Mouse (Mus musculus): ENCODE data around the gene Ppp1r14a. TPM values are rescaled to one million over a fixed set of nuclear protein-coding genes. Genes with fewer than 3 reads are reported as not detected.

Ppp1r14a gene
- total RNA-seq (2022): 10 to 100 TPM; 35.3 to 41.0 (median 39.8) TPM

GRCm38 (mm10) chr7:29288942-29289638, at the start of gene Ppp1r14a:
Gene Ppp1r14a, plus strand, starts transcription at chr7:29289308.
- DNase-seq (ENCODE audit: low spot score in 2 of 2): no peak

GRCm38 (mm10) chr7:29244732-29245416, 44.2 kb upstream of the Ppp1r14a start:
- DNase-seq (ENCODE audit: low spot score in 2 of 2): no peak

DNA sequence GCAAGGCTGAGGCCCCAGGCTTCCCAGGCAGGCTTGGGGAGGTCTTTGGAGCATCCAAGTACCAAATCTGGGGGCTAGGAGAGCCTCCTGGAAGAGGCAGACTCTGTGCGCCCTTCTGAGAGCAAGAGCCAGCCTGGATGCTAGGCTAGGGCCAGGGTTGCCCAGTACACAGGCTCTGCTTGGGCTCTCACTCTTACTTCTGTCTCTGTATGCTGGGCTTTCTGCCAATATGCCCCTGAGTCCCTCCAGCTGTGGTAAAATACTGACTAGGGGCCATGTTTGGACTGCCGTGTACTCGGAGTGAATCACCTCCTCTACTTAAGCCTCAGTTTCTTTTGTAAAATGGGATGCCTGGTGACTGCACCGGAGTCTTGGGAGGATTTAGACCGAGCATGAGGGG, 43.1 kb upstream of the Ppp1r14a start:
- DNase-seq (ENCODE audit: low spot score in 2 of 2): no peak

DNA sequence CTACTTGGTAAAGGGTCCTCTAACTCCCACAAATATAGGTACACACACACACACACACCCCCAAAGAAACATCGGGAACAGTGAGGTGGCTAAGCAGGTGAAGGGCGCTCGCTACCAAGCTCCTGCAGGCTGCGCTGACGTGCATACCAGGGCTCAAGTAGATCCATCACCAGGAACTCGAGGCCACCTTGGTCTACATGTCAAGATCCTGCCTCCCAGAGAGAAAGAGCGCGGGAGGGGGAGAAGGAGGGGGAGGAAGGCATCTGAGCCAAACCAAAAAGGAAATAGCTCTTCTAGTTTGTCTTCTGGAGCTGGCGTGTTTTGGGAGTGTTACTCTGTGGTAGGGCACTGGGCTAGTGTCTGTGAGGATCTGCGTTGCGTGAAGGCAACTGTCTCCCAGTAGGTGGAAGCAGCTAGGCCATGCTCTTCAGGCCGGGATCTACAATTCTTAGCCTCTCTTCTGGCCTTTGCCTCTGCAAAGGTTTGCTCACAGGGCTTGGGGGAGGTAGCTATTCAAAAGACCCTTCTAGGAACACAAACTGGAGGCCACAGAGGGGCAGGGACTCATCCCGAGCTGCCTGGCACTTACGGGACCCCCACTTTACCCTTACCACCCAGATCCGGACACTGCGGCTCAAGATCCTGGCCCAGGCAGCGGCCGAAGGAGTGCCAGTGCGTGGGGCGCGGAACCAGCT, 42.3 kb upstream of the Ppp1r14a start:
- no peak for DNase-seq (ENCODE audit: low spot score in 2 of 2)

- DNase-seq (ENCODE audit: low spot score in 2 of 2): peak in 1 of 2 experiments; percentile 66
These were observed 41.8 kb upstream of the Ppp1r14a start for GRCm38 (mm10) chr7:29247314-29247700.

GRCm38 (mm10) chr7:29247706-29248105, 41.4 kb upstream of the Ppp1r14a start:
- no peak for DNase-seq (ENCODE audit: low spot score in 2 of 2)

GRCm38 (mm10) chr7:29248261-29248841, 40.8 kb upstream of the Ppp1r14a start, which contains the start of gene 2200002D01Rik:
Gene 2200002D01Rik, minus strand, starts transcription at chr7:29248466.
- DNase-seq (ENCODE audit: low spot score in 2 of 2): no peak

- DNase-seq (ENCODE audit: low spot score in 2 of 2): no peak
These were observed 37.9 kb upstream of the Ppp1r14a start for GRCm38 (mm10) chr7:29251166-29251565.

DNA sequence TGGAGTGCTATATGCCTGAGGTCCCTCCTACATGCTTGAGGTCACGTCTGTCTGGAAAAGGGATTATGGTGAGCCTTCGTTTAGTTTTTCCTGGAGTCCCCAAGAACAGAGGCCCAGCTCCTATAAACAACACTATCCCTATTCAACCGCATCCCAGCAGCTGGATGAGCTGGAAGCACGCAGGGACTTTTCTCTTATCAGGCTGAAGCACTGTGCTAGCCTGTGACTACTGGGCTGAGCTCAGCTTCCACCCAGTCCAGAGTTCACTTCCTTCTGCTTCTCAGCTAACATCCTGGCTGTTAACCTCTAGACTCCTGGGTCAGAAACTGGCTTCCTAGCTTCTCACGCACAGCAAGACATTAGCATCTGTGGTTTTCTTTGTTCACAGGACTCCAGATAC, 35.3 kb upstream of the Ppp1r14a start:
- no peak for DNase-seq (ENCODE audit: low spot score in 2 of 2)

- DNase-seq (ENCODE audit: low spot score in 2 of 2): no peak
These were observed 33.2 kb upstream of the Ppp1r14a start for GRCm38 (mm10) chr7:29255875-29256274.

- no peak for DNase-seq (ENCODE audit: low spot score in 2 of 2)
These were observed 31.7 kb upstream of the Ppp1r14a start for GRCm38 (mm10) chr7:29257368-29257767.

DNA sequence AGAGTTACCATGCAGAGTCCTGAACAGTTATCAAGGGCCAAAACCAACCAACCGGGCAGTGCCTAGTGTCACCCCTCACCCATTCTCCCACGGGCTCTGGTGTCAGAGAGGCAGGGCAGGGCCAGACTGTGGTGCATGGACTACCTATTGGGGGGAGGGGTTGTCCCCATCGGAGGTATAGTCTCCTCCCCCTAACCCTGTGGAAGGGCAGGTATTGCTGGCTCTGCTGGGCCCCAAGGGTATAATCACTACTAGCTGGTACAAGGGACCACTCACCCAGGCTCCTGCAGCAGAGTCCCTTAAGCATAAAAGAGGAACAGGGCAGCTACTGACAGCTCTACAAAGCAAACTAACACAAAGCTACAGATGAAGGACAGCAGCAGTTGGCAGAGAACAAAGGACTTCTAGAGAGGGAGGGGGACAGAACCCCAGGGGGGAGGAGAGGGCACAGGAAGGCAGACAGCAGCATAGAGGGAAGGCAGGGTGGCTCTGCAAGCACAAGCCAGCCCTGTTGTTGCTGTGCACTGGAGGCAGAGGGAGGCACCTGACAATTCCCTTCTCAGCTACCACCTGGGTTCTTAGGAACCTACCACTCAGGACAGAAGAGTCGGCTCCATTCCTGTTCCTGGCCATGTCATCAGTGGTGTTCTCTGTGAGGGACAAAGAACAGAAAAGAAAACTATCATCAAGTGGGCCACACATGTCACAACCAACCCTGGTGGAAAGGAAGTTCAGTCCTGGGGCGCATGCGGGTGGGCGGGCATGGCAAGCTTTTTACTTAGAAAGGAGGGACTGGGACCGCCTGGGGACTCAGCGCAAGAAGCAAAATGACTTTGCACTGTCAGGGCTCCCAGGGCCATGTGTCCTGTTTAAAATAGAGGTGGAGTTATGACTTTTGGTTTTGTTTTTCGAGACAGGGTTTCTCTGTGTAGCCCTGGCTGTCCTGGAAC, 29.1 kb upstream of the Ppp1r14a start:
- DNase-seq (ENCODE audit: low spot score in 2 of 2): no peak

DNA sequence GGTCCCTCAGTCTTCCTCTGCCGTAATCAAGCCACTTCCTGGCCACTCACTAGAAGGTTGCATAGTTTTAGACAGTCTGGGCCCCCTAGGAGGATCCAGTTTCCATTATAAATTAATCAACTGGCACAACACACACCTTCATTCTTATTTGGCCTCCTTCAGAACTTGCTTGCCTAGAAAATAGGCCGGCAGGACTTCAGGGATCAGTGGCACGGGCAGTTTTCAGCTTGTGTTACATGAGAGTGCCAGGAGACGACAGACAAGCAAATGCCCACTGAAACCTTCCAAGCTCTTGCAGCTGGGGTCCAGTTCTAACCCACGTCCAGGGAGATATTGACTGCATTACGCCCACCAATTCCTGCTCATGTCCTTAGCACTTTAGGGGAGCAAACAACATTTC, 27.0 kb upstream of the Ppp1r14a start:
- DNase-seq (ENCODE audit: low spot score in 2 of 2): no peak

- no peak for DNase-seq (ENCODE audit: low spot score in 2 of 2)
These were observed 25.3 kb upstream of the Ppp1r14a start for GRCm38 (mm10) chr7:29263831-29264230.

- no peak for DNase-seq (ENCODE audit: low spot score in 2 of 2)
These were observed 23.5 kb upstream of the Ppp1r14a start for GRCm38 (mm10) chr7:29265636-29266035.

- DNase-seq (ENCODE audit: low spot score in 2 of 2): no peak
These were observed 22.2 kb upstream of the Ppp1r14a start for GRCm38 (mm10) chr7:29266931-29267330.

DNA sequence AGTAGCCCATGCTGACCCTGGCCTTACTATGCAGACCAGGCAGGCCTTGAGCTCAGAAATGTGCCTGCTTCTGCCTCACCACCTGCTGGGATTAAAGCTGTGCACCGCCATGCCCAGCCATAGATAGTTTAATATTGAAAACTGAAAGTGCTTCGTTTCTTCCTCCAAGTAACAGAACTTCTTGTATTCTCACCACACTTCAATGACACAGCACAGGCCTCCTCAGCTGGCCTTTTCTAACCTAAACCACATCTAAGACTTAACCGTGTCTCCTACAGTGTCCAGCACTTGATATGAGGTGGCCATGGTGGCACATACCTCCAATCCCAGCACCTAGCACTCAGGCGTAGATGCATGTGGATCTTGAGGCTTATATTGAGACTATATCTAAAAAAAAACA, 18.7 kb upstream of the Ppp1r14a start:
- DNase-seq (ENCODE audit: low spot score in 2 of 2): no peak

DNA sequence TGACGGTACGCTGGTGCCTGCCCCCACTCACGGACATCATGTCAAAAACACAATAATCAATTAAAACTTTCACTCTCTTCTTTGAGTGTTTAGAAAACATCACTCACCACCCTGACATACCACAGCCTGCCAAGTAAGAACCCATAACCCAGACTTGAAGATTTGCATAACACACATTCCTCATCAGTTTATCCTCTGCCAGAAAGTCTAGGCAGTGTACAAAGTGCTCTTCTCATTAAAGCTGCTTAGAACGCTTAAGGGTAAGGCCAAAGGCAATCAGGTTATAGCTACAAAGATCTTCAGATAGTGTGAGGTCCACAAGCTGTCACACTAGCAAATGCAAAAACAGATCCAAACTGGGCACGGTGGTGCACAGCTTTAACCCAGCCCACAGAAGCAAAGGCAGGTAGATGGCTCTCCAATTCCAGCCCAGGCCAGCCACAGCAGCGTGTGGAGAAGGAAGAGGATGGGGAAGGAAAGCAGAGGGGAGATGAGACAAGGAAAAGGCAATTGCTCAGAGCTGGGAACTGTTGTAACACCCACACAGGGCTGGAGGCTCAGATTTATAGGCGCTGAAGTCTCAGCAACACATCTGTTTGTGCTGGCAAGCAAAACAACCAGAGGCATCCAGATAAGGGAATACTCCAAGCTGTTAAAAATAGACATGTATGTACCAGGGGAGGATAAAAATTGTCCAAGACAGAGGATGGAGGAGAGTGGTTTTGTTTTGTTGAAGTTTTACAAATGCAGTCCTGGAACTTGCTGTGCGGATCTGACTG, 17.2 kb upstream of the Ppp1r14a start:
- peak in 1 of 2 experiments; percentile 61 for DNase-seq (ENCODE audit: low spot score in 2 of 2)

- DNase-seq (ENCODE audit: low spot score in 2 of 2): no peak
These were observed 12.4 kb upstream of the Ppp1r14a start for GRCm38 (mm10) chr7:29276715-29277114.

DNA sequence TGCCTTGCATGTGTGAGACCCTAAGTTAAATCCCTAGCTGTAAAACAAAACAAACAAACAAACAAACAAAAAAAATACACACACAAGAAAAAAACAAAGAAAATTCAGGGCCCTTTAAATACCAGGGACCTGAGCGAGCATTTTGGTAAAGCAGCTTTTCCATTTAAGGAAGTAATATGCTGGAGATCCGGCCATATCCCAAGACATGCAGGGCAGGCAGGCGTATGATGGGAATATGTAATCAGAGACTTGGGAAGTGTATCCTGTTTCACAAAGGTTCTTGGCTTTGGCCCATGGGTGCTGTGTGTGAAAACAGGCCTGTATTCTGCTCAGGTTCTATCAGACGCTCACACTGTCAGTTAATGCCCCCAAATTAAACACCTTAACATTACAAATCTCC, 11.6 kb upstream of the Ppp1r14a start:
- no peak for DNase-seq (ENCODE audit: low spot score in 2 of 2)

All from left cerebral cortex, adult 8-10 months (tissue).